Mouse (Mus musculus): Measurements from ENCODE around the gene Wdr20rt.
"Not testable (repeated sequence)": the region's sequence is repeated elsewhere in the genome, so short reads cannot be mapped to it uniquely, and the experiment has no call there.

The Wdr20rt gene

DNA sequence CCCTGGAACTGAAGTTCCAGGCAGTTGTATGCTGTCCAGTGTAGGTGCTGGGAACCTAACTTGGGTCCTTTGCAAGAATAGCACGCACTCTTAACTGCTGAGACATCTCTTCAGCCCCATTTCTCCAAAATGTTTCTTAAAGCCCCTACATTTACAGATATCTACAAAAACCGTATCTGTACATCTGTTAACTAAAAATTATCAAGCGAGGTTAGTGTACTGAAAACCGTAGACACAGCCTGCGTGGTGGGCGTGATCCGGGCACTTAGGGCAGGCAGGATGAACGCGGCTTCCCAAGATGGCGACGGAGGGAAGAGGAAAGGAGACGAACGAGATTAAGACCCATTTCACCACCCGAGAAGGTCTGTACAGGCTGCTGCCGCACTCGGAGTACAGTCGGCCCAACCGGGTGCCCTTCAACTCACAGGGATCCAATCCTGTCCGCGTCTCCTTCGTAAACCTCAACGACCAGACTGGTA is at the start of gene Wdr20rt:
Wdr20rt (plus strand) TSS at position 51 of the 479 bp plus-strand sequence.
- no peak for DNase-seq

GRCm38 (mm10) chr12:65187365-65187764 is 38.0 kb upstream of the Wdr20rt start:
- no peak for DNase-seq

DNA sequence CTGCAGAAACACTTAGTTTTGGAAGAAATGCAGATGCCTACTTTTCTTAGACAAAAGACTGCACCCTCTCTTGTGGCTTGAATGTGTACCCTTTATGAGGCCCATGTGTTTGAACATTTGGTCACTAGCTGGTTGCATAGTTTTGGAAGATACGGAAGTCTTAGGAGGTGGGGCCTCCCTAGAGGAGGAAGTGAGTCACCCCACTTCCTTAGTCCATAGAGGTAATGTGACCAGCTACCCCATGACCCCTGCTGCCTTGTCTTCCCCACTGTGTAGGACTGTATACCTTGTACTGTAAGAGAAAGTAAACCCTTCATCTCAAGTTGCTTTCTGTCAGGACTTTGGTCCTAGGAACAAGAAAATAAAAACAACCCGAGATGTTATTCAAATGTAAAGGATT is 36.1 kb upstream of the Wdr20rt start:
- DNase-seq = no peak

DNA sequence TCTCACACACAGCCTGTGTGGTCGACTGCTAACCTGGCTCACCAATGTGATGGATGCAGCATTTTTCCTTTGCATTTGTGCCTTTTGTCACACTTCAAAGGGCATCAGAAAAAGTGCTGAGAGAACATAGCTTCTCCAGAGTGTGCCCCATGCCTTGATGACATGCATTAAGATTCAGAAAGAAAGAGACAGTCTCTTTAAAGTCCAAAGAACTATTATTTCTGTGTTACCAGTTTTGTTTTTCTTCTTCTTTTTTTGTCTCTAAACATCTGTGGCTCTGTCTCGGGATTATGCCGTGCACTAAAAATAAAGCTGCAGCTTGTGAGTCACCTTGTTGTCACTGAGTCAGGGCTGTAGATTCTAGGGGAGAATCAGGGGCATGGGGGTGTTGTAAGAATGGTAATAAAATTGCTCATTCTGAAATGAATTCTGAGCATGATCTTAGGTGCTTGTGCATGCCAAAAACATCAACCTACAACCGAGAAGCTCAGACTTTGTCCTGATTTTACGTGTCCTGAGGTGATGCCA is 31.2 kb upstream of the Wdr20rt start:
- no peak for DNase-seq

GRCm38 (mm10) chr12:65201812-65202211 is 23.5 kb upstream of the Wdr20rt start:
- DNase-seq = peak in 1 of 2 experiments; percentile 21

GRCm38 (mm10) chr12:65206431-65206830 is 18.9 kb upstream of the Wdr20rt start:
- DNase-seq = no peak

DNA sequence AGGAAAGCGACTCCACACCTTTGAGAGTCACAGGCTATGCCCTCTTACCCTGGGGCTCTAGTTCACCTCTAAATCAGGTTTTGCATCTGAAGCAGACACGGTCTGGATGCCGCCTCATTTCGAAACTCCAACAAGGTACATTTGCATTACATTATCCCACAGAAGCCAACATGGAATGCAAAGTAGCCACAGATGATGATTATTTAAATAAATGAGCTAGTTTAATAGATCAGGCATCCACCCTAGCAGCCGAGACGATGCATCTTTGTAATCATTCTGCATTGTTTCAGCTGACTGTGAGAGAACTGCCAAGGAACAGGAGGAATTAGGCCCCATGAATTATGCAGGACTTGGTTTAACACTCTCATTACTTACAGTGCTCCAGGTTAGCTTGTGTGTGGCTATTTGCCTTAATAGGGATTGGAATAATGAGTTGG is 8.9 kb upstream of the Wdr20rt start:
- no peak for DNase-seq

DNA sequence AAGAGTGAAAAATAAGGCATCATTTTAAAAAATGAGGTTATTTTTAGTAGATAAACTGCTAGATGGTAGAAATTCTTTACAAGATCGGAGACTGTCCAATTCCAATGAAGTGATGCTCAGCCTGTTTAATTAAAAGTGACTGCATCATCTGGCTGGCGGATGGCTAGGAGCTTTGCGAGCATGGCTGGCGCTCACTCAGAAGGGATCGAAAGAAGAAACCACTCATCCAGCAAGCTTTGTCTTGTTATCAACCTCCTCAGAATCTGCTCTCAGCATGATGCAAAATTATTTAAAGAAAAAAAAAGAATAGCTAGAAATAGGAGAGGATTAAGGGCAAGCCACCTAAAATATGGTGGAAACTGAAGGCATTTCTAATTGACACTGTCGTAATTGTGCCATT is 3.3 kb downstream of the Wdr20rt start:
- no peak for DNase-seq

DNA sequence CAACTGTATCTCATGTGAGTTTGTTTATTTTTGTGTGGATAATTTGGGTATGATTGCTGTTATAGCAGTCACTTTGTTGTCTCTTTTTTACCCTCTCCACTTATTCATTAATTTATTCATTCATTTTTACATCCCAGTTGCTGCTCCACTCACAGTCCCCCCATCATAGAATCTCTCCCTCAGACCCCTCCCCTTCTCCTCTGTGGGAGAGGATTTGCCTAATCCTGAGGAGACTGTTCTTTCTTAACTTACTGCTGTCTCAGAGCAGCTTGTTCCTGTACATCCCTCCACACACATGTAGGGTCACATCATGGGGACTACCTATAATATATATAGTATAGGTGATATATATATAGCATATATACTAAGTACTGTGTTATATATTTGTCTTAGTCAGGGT is 3.7 kb downstream of the Wdr20rt start:
- DNase-seq = no peak

DNA sequence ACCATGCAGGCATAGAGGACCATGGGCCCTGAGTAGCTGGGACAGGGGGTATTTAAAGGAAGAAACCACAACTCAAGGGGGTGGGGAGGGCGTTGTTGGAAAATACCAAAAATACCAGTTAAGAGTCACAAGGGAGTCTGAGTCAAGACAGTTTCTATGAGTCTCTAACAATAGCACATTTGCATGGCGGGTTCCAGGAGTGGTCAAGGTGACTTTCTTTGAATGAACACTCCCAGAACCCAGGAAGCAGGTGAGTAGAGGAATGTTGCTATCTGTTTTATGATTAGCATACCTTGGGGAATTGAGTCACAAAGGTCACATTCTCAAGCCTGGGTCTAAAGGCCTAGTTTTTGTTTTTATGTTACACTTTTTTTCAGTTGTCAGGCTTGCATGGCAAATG is 7.5 kb downstream of the Wdr20rt start:
- DNase-seq = not testable (repeated sequence)

DNA sequence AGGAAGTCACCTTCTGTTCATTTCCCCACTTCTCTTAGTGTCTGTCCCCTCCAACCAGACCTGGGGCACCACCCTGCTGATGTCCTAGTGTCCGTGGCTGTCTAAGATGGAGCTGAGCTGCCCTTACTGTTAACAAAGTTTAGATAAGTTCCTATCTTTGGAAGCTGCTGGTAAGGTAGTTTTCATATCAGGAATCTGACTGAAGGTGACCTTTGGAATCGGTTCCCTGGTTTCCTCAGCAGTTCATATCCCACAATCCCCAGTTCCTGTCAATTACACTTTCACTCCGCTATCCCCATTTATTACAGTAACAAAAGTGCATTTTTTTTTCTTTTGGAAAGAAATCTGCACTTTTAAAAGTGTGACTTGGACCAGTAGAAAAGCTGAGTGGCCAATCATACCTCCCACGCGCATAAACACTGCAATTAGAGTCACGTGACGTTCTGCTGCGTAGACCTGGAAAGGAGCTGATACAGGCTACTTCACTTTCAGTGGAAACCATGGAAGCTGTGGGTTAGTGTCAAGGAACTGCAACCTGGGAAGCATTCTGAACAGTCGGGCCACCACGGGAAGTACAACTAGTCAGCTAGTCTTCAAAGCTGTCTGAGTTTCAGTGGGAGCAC is 24.9 kb downstream of the Wdr20rt start:
- no peak for DNase-seq

DNA sequence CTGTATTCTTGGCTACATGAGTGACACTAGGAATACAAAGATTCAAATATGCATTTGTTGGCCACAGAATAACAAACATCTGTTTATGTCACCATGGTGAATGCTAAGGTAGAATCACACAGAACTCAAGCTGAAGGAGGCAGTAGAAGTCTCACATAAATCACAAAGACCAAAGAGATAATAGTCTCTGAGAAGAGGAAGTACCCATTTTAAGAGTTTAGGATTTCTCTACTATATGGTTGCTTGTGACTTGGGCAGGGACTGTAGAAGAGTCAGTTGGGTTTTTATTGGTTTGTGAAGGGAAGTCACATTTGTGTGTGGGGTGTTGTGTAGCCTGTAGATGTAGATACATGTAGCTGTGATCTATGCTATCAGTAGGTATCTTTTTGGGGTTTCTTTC is 31.6 kb downstream of the Wdr20rt start:
- DNase-seq = no peak

DNA sequence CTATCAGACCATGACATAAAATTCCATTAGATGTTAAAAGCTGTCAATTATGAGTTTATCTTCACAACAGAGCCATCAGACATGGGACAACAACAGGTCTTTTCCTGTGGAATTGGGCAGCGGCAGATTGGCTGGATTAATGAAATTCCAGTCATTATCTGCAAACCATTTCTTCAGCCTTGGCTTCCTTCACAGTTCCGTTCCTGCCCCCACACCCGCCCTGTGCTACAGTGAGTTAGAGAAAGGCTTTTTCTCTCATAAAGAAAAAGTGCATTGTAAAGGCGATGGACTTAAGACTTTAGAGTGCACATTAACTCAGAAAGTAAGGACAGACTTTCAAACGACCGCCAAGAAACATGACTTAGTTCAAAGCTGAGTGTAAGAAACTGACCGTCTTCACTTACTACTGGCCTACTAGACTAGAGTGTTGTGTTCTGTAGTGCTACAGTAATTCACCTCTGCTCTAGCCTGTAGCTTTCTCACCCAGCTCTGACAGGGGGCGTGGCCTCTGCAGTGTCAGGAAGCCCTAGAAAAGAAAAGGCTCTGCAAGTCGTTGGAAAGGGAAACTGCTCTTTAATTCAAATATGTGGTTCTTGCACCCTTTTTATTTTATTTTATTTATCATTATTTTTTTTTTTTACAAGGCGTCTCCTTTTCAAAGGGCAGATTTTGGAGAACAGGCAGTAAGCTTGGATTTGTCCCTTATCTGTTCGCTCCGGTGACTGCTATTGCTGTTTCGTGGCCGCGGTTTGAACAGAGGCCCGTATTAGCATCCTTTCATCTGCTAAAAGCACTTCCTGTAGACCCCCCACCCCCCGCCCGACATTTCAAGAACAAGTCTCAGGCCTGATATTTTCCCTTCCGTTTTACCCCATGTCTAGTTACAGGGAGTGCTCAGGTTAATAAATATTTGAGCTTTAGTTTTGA is 33.2 kb downstream of the Wdr20rt start:
- no peak for DNase-seq

DNA sequence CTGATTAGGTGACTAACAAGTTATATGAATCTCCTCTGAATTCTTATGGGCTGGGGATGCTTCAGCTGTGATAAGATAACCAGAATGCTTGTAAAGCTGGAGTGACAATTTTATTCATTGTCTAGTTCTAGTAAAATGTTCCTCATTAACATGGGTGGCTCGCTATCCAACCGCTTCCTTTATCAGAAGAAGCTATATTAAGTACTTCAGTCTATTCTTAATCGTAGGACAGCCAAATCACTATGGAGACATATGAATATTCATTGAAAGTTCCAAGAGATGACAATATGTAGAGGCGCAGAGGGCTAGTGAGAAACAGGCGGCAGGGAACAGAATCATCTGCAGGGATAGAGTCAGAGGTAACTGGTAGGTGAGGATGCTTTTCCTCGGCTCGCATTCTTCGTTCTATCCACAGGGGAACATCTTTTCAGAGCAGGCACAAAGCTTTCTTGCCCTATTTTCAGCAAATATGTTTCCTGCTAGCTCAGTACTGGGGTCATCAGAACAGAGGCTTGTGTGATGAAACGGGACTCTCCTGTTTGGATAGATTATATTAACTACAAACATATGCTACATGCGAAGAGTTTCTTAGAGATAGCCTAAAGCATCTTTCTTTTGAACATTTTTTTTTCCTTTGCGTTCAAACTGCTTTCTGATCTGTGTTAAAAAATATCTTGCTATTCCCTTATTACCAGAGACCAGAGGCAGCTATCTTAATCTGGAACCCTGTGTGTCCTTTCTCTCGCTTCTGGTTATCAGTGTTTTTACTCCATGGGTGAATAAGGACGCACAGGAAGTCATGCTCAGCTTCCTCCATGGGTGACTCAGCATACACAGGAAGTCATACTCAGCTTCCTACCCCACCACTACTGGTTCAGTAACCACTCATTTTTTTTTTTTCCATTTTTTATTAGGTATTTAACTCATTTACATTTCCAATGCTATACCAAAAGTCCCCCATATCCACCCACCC is 34.1 kb downstream of the Wdr20rt start:
- DNase-seq = no peak

GRCm38 (mm10) chr12:65268311-65268984 is 43.1 kb downstream of the Wdr20rt start:
- DNase-seq = no peak

GRCm38 (mm10) chr12:65269406-65269805 is 44.1 kb downstream of the Wdr20rt start:
- no peak for DNase-seq

DNA sequence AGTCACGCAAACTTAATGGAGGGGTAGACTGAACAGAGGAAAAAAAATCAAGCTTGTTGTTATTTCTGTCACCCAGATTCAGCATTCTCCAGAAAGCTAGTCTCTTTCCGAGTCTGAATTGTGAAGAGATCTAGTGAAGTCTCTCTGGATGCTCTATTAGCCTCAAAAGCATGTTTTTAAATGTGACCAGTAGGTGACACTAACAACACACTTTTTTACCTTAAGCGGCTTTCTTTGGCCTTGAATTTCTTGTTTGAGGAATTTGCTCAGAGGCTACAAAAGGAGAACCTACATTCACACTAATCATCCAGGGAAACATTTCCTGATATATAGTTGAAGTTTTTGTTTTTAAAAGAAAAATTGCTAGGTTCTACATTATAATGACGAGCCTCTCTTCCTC is 48.5 kb downstream of the Wdr20rt start:
- DNase-seq = no peak
